Mouse (Mus musculus): ENCODE measurements at regions not wholly inside any gene's neighbourhood (a gene's known extent, or its start where the extent isn't known, plus 50 kb on each side); places are given as distances from the start of the nearest gene placed in this dataset.

- WGBS, result 27% methylated on average over 7 of the region's 7 CpGs
Observed at GRCm38 (mm10) chr4:114712005-114712665, 109.4 kb upstream of the Gm12830 start.

GRCm38 (mm10) chr4:114712921-114713527 is 108.5 kb upstream of the Gm12830 start:
- Histone ChIP-seq H3K36me3 (ENCODE audit: insufficient read depth, low read length) (no peaks in the 10 kb centered on the region), H3K4me2 (replicated peaks; ENCODE audit: low read depth, low read length) (no peak overlapping the region), H3K4me1 (ENCODE audit: insufficient read depth, low read depth, low read length) (no peaks in the 10 kb centered on the region), H3K9me3 (ENCODE audit: low read length) (no peaks in the 10 kb centered on the region), H3K27me3 (replicated peaks; ENCODE audit: insufficient read depth, low read length) (no peaks in the 10 kb centered on the region), H3K4me3 (ENCODE audit: low read depth, low read length) (no peak overlapping the region), H3K9ac (replicated peaks; ENCODE audit: low read depth) (no peak overlapping the region), H3K27ac (ENCODE audit: low read length) (no peak overlapping the region)
- DNase-seq (ENCODE audit: low spot score) (no peak), ATAC-seq (no peak)
- 59% methylated on average over 4 of the region's 4 CpGs for WGBS
- TF ChIP-seq CTCF (IDR thresholded peaks at IDR 0.05) (no peak), EP300 (IDR thresholded peaks at IDR 0.05) (no peak)

More at GRCm38 (mm10) chr4:114712005-114712665, 109.4 kb upstream of the Gm12830 start:
- Histone ChIP-seq H3K9ac (replicated peaks; ENCODE audit: low read depth) (no peak overlapping the region), H3K4me3 (ENCODE audit: low read depth, low read length) (no peak overlapping the region), H3K4me1 (ENCODE audit: insufficient read depth, low read depth, low read length) (no peaks in the 10 kb centered on the region), H3K9me3 (ENCODE audit: low read length) (no peaks in the 10 kb centered on the region), H3K27me3 (replicated peaks; ENCODE audit: insufficient read depth, low read length) (no peaks in the 10 kb centered on the region), H3K27ac (ENCODE audit: low read length) (no peak overlapping the region), H3K36me3 (ENCODE audit: insufficient read depth, low read length) (no peaks in the 10 kb centered on the region), H3K4me2 (replicated peaks; ENCODE audit: low read depth, low read length) (no peak overlapping the region)
- no peak for ATAC-seq
- DNase-seq (ENCODE audit: low spot score), result peak; percentile 7
- TF ChIP-seq CTCF (IDR thresholded peaks at IDR 0.05), result peak; percentile 23; the same call in 1 of the 2 replicates
- no peak for TF ChIP-seq EP300 (IDR thresholded peaks at IDR 0.05)

- WGBS, result 85% methylated on average over 2 of the region's 2 CpGs
- Histone ChIP-seq H3K9me3 (ENCODE audit: low read length) (no peaks in the 10 kb centered on the region), H3K9ac (replicated peaks; ENCODE audit: low read depth) (no peak overlapping the region), H3K4me2 (replicated peaks; ENCODE audit: low read depth, low read length) (no peak overlapping the region), H3K27ac (ENCODE audit: low read length) (no peak overlapping the region), H3K27me3 (replicated peaks; ENCODE audit: insufficient read depth, low read length) (no peaks in the 10 kb centered on the region), H3K36me3 (ENCODE audit: insufficient read depth, low read length) (no peaks in the 10 kb centered on the region), H3K4me1 (ENCODE audit: insufficient read depth, low read depth, low read length) (no peaks in the 10 kb centered on the region), H3K4me3 (ENCODE audit: low read depth, low read length) (no peak overlapping the region)
- ATAC-seq (no peak), DNase-seq (ENCODE audit: low spot score) (no peak)
- TF ChIP-seq CTCF (IDR thresholded peaks at IDR 0.05) (no peak), EP300 (IDR thresholded peaks at IDR 0.05) (no peak)
Observed at GRCm38 (mm10) chr4:114716703-114717102, 104.8 kb upstream of the Gm12830 start.

- Histone ChIP-seq H3K4me3 (ENCODE audit: low read depth, low read length) (no peak overlapping the region), H3K27me3 (replicated peaks; ENCODE audit: insufficient read depth, low read length) (no peaks in the 10 kb centered on the region), H3K36me3 (ENCODE audit: insufficient read depth, low read length) (no peaks in the 10 kb centered on the region), H3K4me1 (ENCODE audit: insufficient read depth, low read depth, low read length) (no peaks in the 10 kb centered on the region), H3K27ac (ENCODE audit: low read length) (no peak overlapping the region), H3K9ac (replicated peaks; ENCODE audit: low read depth) (no peak overlapping the region), H3K9me3 (ENCODE audit: low read length) (no peaks in the 10 kb centered on the region), H3K4me2 (replicated peaks; ENCODE audit: low read depth, low read length) (no peak overlapping the region)
- no peak for TF ChIP-seq EP300 (IDR thresholded peaks at IDR 0.05)
- no peak for TF ChIP-seq CTCF (IDR thresholded peaks at IDR 0.05)
- WGBS, result 47% methylated on average over 3 of the region's 3 CpGs
- DNase-seq (ENCODE audit: low spot score) (no peak), ATAC-seq (no peak)
Observed at GRCm38 (mm10) chr4:114720696-114721095, 100.8 kb upstream of the Gm12830 start.

GRCm38 (mm10) chr4:114721386-114721785 is 100.1 kb upstream of the Gm12830 start:
- TF ChIP-seq CTCF (IDR thresholded peaks at IDR 0.05), result no peak
- TF ChIP-seq EP300 (IDR thresholded peaks at IDR 0.05), result no peak
- no peak overlapping the region for H3K27ac ChIP-seq (ENCODE audit: low read length)
- WGBS, result 50% methylated on average over 2 of the region's 2 CpGs
- ATAC-seq (no peak), DNase-seq (ENCODE audit: low spot score) (no peak)
- no peak overlapping the region for H3K4me3 ChIP-seq (ENCODE audit: low read depth, low read length)
- H3K9me3 ChIP-seq (ENCODE audit: low read length), result no peaks in the 10 kb centered on the region
- no peaks in the 10 kb centered on the region for H3K36me3 ChIP-seq (ENCODE audit: insufficient read depth, low read length)
- H3K4me2 ChIP-seq (replicated peaks; ENCODE audit: low read depth, low read length), result no peak overlapping the region
- H3K9ac ChIP-seq (replicated peaks; ENCODE audit: low read depth), result no peak overlapping the region
- no peaks in the 10 kb centered on the region for H3K27me3 ChIP-seq (replicated peaks; ENCODE audit: insufficient read depth, low read length)
- no peaks in the 10 kb centered on the region for H3K4me1 ChIP-seq (ENCODE audit: insufficient read depth, low read depth, low read length)

- no peak overlapping the region for H3K4me2 ChIP-seq (replicated peaks; ENCODE audit: low read depth, low read length)
- H3K9ac ChIP-seq (replicated peaks; ENCODE audit: low read depth), result no peak overlapping the region
- no peaks in the 10 kb centered on the region for H3K36me3 ChIP-seq (ENCODE audit: insufficient read depth, low read length)
- no peaks in the 10 kb centered on the region for H3K4me1 ChIP-seq (ENCODE audit: insufficient read depth, low read depth, low read length)
- no peak overlapping the region for H3K27ac ChIP-seq (ENCODE audit: low read length)
- TF ChIP-seq EP300 (IDR thresholded peaks at IDR 0.05) (no peak), CTCF (IDR thresholded peaks at IDR 0.05) (no peak)
- no peaks in the 10 kb centered on the region for H3K9me3 ChIP-seq (ENCODE audit: low read length)
- no peak overlapping the region for H3K4me3 ChIP-seq (ENCODE audit: low read depth, low read length)
- no peak for DNase-seq (ENCODE audit: low spot score)
- H3K27me3 ChIP-seq (replicated peaks; ENCODE audit: insufficient read depth, low read length), result no peaks in the 10 kb centered on the region
- ATAC-seq, result no peak
- 82% methylated on average over 11 of the region's 11 CpGs for WGBS
Observed at GRCm38 (mm10) chr4:114728235-114729000, 93.1 kb upstream of the Gm12830 start.

All from lung, postnatal 0 days (tissue).